Mouse (Mus musculus): ENCODE results near the gene Cpa2.

GRCm38 (mm10) chr6:30545689-30546088, 4.3 kb downstream of the Cpa2 start:
- TF ChIP-seq CTCF (IDR thresholded peaks at IDR 0.05; ENCODE audit: borderline replicate concordance, control insufficient read depth, extremely low read depth, insufficient read depth, low read length, poor library complexity), result no peak
- TF ChIP-seq POLR2A (IDR thresholded peaks at IDR 0.05; ENCODE audit: control insufficient read depth, extremely low read depth, insufficient read depth, low read length, poor library complexity), result no peak

Data from thymus, adult 2 months (tissue).